Mouse (Mus musculus) G1E (cell line): ENCODE data around the gene Cnbp.

Experiments used
- CTCF ChIP-seq: IDR thresholded peaks from 2 replicates; pipeline ENCODE4 v1.5.1; 2012; ENCODE audit warnings: low read depth, low read length, inconsistent platforms, mixed read lengths
- GATA1 ChIP-seq: IDR thresholded peaks from 2 replicates; pipeline ENCODE4 v1.6.1; 2012; ENCODE audit warnings: borderline replicate concordance, low read length, inconsistent platforms, mixed read lengths
- TAL1 ChIP-seq: conservative IDR thresholded peaks from 2 replicates; pipeline ENCODE4 v1.6.1; 2012; ENCODE audit warnings: low read depth, low read length, inconsistent platforms, mixed read lengths

- TF ChIP-seq CTCF = no peak
- TF ChIP-seq TAL1 = no peak
- TF ChIP-seq GATA1 = no peak
Observed at GRCm38 (mm10) chr6:87807735-87808440, 43.0 kb downstream of the Cnbp start.
